Mouse (Mus musculus) ES-Bruce4 (cell line): Measurements from ENCODE around the gene Olfr71.
A peak's percentile ranks its signal among the peaks of the same experiment; 100 is the strongest.

Experiments used
- CTCF ChIP-seq: IDR thresholded peaks from one replicate; pipeline ENCODE4 v1.8.1; 2011; ENCODE audit warnings: low read depth, low read length
- EP300 ChIP-seq: IDR thresholded peaks from 2 replicates; pipeline ENCODE4 v1.6.1; 2011; ENCODE audit warnings: low read depth, low read length; ENCODE audit not compliant: insufficient read depth
- POLR2A ChIP-seq: IDR thresholded peaks from one replicate; pipeline ENCODE4 v1.8.1; 2011; ENCODE audit warnings: low read length; ENCODE audit not compliant: insufficient read depth

GRCm38 (mm10) chr4:43656339-43657109 is 53.5 kb downstream of the Olfr71 start, which contains the start of gene Hint2:
- peak; percentile 49 for TF ChIP-seq POLR2A
- no peak for TF ChIP-seq EP300
- TF ChIP-seq CTCF, result no peak
